Mouse (Mus musculus) yolk sac, embryonic 10.5 days (tissue): ENCODE data around the gene Gm28827.
"Not testable (repeated sequence)": the region's sequence is repeated elsewhere in the genome, so short reads cannot be mapped to it uniquely, and the experiment has no call there.

Experiments used
- DNase-seq: peaks from one replicate; pipeline ENCODE4 v3.0.0-alpha.2; 2017; ENCODE audit warnings: low spot score

Gm28827 gene

DNA sequence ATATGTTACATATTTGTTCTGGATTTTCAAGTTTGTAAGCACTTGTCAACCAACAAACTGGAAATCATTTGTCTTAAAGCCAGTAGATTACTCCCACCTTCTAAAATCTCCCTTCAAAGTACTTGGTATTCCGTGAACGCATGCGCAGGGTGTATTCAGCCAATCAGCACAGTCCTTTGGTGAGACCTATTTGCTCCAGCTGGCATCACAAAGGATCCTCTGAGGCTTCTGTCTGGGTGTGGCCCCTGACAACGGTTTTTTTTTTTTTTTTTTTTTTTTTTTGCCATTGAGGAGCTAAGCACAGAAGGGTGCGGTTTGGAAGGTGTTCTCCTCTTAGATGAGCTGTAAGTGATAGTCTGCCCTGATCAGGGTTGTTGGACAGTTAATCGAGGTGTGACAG, at the start of gene Gm28827:
Gm28827 (plus strand) TSS at position 301 of the 400 bp plus-strand sequence.
- not testable (repeated sequence) for DNase-seq
